Mouse (Mus musculus): ENCODE measurements around the gene Cmtm1. TPM values are rescaled to one million over a fixed set of nuclear protein-coding genes. Genes with fewer than 3 reads are reported as not detected.
"Not testable (repeated sequence)": the region's sequence is repeated elsewhere in the genome, so short reads cannot be mapped to it uniquely, and the experiment has no call there.

The Cmtm1 gene
- polyA plus RNA-seq, 1 experiment from 2014 or later: not detected

DNA sequence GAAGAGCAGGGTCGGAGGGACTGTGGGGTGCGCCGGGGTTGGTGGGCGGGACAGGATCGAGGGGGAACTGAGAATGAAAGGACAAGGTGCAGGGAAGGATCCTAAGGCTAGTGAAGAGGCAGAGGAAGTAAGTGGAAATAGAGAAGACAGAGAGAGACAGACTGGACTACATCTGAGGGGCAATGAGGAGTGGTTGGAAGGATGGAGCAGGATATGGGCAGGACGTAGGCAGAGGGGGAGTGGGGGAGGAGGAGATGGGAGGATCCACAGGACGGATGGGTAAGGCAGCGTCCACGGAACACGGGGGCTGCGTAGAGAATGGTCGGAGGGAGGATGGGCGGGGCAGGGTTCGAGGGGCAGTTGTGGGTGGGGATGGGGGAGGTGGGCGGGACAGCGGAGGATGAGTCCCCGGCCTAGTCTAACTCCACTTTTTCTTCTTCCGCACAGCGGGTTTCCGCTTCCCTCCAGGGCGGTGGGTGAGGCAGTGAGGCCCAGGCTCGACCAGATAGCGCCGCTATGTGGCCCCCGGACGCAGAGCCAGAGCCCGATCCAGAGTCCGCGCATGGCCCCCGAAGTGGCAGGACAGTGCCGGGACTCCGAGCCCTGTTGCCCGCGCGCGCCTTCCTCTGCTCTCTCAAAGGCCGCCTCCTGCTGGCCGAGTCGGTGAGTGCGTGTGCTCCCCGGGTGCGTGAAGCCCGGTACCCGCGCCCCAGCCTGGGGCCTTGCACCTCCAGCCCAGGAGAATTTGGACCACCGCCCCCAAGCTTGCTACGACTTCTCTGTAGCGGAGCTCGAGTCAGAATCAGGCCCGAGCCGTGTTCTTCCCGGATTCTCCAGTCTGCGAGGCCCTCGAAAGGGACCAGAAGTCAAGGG, 30.5 kb upstream of the Cmtm1 start:
- whole genome bisulfite sequencing: 0% methylated on average over 47 of the region's 54 CpGs
- Histone ChIP-seq H3K4me2 (replicated peaks) (peak overlapping the region; percentile 81), H3K9ac (replicated peaks) (peak overlapping the region; percentile 69), H3K27me3 (no peaks in the 10 kb centered on the region; the same call in 1 of the 2 replicates), H3K27ac (replicated peaks) (peak overlapping the region; percentile 40), H3K4me1 (peaks cover 24% of the 10 kb centered on the region), H3K9me3 (no peaks in the 10 kb centered on the region), H3K36me3 (no peaks in the 10 kb centered on the region), H3K4me3 (peak overlapping the region; percentile 58)
- peak; percentile 83 for ATAC-seq (ENCODE audit: low FRiP score, low read depth)

DNA sequence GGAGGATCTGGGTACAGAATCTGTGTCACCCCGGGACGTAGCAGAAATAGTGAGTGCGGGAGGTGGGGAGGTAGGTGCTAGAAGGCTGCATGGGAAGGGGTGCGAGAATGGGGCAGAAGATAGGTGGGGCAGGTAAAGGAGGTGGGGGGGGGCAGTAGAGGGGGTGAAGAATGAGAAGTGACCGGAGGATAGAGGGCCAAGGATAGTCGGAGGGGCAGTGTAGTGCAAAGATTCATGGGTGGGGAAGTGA, 30.0 kb upstream of the Cmtm1 start:
- no peaks in the 10 kb centered on the region for H3K36me3 ChIP-seq
- no peaks in the 10 kb centered on the region for H3K9me3 ChIP-seq
- no peak; the same call in 1 of the 2 replicates for ATAC-seq (ENCODE audit: low FRiP score, low read depth)
- peak overlapping the region; percentile 69 for H3K9ac ChIP-seq (replicated peaks)
- WGBS: under 1% methylated on average over 6 of the region's 6 CpGs
- no peak overlapping the region for H3K27ac ChIP-seq (replicated peaks)
- peaks cover 24% of the 10 kb centered on the region for H3K4me1 ChIP-seq
- peak overlapping the region; percentile 58 for H3K4me3 ChIP-seq
- H3K4me2 ChIP-seq (replicated peaks): peak overlapping the region; percentile 81
- H3K27me3 ChIP-seq: no peaks in the 10 kb centered on the region; the same call in 1 of the 2 replicates

DNA sequence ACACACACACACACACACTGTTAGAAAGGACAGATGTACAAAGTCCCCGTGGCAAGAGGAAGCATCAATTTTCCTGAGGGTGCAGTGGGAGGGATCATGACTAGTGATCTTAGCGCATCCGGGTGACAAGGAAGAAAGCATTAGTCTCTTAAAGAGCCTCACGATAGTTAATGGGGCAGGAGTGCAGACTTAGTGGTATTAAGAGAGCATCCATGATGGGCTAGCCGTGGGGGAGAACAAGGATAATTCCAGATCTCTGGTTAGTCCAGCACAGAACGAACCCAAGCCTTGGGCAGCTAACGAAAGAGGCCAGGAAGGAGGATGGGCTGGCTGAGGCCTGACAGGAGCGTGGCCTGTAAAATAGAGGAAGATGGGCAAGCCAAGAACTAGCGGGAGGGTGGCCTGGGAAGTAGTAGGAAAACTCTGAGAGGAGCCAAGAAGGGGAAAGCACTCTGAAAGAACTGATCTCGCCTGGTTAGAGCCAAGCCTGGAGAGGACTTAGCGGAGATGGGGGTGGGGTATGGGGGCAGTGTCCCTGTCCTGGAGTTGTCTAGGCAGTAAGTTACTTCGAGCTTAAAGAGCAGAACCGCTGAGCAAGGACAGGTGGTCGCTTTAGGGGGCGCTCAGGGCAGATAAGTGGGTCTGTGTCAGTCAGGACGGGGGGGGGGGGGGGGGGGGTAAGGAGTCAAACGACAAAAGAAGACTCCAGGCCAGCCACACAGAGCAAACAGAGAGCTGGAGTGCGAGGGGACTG, 29.5 kb upstream of the Cmtm1 start, which contains the start of gene Cmtm3:
Cmtm3 (plus strand) TSS at position 182 of the 754 bp plus-strand sequence.
- Histone ChIP-seq H3K4me2 (replicated peaks) (peak within 1 kb of the TSS; percentile 81), H3K4me3 (peak within 1 kb of the TSS; percentile 58), H3K27ac (replicated peaks) (no peak within 1 kb of the TSS), H3K9me3 (no peaks in the 10 kb centered on the region), H3K4me1 (peaks cover 24% of the 10 kb centered on the region), H3K9ac (replicated peaks) (peak within 1 kb of the TSS; percentile 69), H3K27me3 (no peaks in the 10 kb centered on the region; the same call in 1 of the 2 replicates), H3K36me3 (no peaks in the 10 kb centered on the region)
- ATAC-seq (ENCODE audit: low FRiP score, low read depth): no peak
- WGBS: 14% methylated on average over 16 of the region's 18 CpGs

DNA sequence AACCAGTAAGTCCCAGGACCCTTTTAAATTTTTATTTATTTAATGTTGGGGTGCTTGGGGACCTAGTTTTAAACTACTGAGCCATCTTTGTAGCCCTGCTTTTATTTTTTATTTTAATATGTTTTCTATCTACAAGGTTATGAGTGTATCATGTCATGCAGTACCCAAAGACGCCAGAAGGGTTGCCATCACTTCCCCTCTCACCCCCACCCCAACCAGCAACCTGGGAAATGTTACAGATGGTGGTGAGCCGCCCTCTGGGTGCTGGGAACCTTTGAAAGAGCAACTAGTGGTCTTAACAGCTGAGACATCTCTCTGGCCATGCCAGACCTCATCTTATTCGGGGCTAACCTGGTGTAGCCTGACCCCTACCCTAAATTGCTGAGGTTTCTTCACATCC, 27.9 kb upstream of the Cmtm1 start:
- WGBS: 52% methylated on average over 3 of the region's 3 CpGs
- Histone ChIP-seq H3K9me3 (no peaks in the 10 kb centered on the region), H3K4me1 (peaks cover 24% of the 10 kb centered on the region), H3K36me3 (no peaks in the 10 kb centered on the region), H3K9ac (replicated peaks) (no peak overlapping the region), H3K27me3 (no peaks in the 10 kb centered on the region; the same call in 1 of the 2 replicates), H3K4me3 (no peak overlapping the region), H3K4me2 (replicated peaks) (no peak overlapping the region), H3K27ac (replicated peaks) (no peak overlapping the region)
- ATAC-seq (ENCODE audit: low FRiP score, low read depth): no peak

DNA sequence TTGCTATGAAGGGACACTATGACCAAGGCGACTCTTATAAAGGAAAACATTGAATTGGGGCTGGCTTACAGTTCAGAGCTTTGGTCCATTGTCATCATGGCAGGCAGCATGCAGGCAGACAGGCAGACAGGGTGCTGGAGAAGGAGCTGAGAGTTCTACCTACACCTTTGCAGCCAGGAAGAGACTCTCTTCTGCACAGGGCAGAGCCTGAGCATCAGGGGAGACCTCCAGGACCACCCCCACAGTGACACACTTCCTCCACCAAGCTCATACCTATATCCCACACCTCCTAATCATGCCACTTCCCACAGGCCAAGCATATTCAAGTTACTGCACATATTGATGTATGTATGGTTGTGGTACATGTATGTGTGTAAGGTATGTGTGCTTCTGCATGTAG, 26.9 kb upstream of the Cmtm1 start:
- WGBS: 81% methylated on average over 1 of the region's 1 CpGs
- Histone ChIP-seq H3K4me3 (no peak overlapping the region), H3K27me3 (no peaks in the 10 kb centered on the region; the same call in 1 of the 2 replicates), H3K36me3 (no peaks in the 10 kb centered on the region), H3K9ac (replicated peaks) (no peak overlapping the region), H3K4me2 (replicated peaks) (no peak overlapping the region), H3K4me1 (peaks cover 24% of the 10 kb centered on the region), H3K9me3 (no peaks in the 10 kb centered on the region), H3K27ac (replicated peaks) (no peak overlapping the region)
- no peak for ATAC-seq (ENCODE audit: low FRiP score, low read depth)

DNA sequence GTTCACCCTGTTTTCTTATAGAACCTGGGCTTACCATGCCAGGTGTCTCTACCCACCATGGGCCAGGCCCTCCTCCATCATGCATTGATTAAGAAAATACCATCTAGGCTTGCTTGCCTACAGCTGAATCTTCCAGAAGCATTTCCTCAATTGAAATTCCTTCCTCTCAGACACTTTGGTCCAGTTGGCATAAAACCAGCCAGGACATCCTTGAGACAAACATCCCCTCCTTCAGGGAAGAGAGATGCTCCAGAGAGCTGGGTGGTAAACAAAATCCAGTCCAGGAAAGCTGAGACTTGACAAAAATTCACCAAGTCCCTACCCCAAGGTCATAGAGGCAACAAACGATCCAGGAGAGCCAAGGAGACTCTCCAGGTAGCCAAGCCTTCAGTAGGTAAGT, 24.3 kb upstream of the Cmtm1 start:
- no peak for ATAC-seq (ENCODE audit: low FRiP score, low read depth)

DNA sequence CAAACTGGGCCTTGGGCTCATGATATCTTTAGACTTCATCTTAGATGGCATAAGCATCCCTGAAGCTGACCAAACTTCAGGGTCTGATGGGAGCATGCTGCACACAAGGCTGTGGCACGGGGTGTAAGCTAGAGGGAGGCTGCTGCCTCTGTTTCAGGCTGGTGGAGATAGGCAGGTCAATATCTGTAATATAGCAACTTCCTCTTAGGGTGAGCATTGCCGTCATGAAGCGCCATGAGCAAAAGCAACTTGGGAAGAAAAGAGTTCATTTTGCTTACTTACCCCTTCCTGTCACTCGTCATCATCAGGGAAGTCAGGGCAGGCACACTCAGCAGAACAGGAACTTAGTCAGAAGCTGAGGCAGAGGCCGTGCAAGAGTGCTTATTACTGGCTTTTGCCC, 23.8 kb upstream of the Cmtm1 start:
- no peaks in the 10 kb centered on the region for H3K27me3 ChIP-seq
- H3K4me1 ChIP-seq: no peaks in the 10 kb centered on the region
- H3K9me3 ChIP-seq: no peaks in the 10 kb centered on the region
- no peak overlapping the region for H3K27ac ChIP-seq (replicated peaks)
- 84% methylated on average over 5 of the region's 5 CpGs for WGBS
- H3K4me3 ChIP-seq: no peak overlapping the region
- no peaks in the 10 kb centered on the region for H3K36me3 ChIP-seq
- no peak overlapping the region for H3K9ac ChIP-seq (replicated peaks)
- ATAC-seq (ENCODE audit: low FRiP score, low read depth): no peak
- H3K4me2 ChIP-seq (replicated peaks): no peak overlapping the region

More for the DNA sequence above, 24.3 kb upstream of the Cmtm1 start:
- H3K27ac ChIP-seq (replicated peaks): no peak overlapping the region
- H3K36me3 ChIP-seq: no peaks in the 10 kb centered on the region
- peaks cover 2% of the 10 kb centered on the region for H3K4me1 ChIP-seq
- H3K9me3 ChIP-seq: no peaks in the 10 kb centered on the region
- 70% methylated on average over 1 of the region's 1 CpGs for WGBS
- no peak overlapping the region for H3K9ac ChIP-seq (replicated peaks)
- H3K27me3 ChIP-seq: no peaks in the 10 kb centered on the region; the same call in 1 of the 2 replicates
- H3K4me2 ChIP-seq (replicated peaks): no peak overlapping the region
- no peak overlapping the region for H3K4me3 ChIP-seq

DNA sequence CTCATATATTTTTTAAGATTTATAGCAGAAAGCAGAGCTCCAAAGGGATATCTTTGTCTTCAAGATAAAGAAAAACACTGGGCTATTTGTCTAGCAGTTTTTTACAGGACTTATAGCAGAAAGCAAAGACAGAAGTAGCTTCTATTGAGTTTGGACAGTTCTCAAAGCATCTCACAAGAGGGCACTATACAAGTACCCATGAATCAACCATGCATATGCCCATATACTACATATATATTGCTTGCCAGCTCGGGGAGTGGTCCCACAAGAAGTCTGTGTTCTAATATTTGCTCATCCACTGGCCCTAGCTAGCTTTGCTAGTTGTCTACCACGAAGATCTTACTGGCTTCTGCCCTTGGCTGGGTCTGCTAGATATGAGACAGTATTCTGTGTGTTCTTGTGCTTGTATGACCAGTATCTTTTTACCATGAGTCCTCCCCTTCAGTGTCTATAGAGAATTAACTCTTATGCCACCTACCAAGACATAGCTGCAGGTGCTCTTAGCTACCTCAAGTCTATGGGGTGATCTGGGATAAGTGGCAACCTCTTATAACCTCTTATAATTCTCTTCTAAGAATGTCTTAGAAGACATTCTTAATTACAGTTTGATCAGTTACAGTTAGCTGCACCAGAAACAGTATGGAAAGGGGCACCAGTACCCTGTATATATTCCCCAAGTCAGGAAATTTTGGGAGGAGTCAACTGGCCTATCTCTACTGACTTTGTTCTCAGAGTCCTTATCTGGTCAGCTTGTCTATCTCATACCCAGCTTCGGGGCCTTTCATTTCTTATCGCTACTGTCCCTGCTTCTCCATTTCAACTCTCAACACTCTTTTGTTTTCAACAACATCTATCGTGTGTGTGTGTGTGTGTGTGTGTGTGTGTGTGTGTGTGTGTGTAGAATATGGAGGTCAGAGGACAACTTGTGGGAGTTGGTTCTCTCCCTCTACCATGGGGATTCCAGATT, 23.0 kb upstream of the Cmtm1 start:
- no peaks in the 10 kb centered on the region for H3K4me1 ChIP-seq
- no peak overlapping the region for H3K27ac ChIP-seq (replicated peaks)
- no peaks in the 10 kb centered on the region for H3K27me3 ChIP-seq
- H3K4me2 ChIP-seq (replicated peaks): no peak overlapping the region
- H3K36me3 ChIP-seq: no peaks in the 10 kb centered on the region
- no peak overlapping the region for H3K4me3 ChIP-seq
- no peaks in the 10 kb centered on the region for H3K9me3 ChIP-seq
- ATAC-seq (ENCODE audit: low FRiP score, low read depth): no peak
- H3K9ac ChIP-seq (replicated peaks): no peak overlapping the region
- 79% methylated on average over 5 of the region's 5 CpGs for WGBS

DNA sequence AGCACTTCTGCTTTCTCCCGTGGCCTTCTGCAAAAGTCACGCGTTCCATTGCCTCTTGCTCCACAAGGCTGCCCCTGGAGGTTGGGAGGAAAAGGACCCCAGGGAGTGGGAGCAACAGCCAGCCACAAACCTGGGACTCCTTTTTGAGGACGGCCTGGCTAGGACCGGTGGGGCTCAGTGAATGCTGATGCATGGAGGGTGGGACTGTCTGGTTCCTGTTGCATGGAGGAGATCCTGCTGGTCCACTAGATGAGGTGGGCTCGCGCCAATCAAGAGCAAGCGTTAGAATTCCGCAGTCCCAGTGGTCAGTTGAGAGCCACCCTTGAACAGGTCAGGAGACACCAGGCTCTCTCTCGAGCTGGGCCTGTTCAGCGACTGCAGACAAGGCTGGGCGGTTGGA, 12.0 kb upstream of the Cmtm1 start, which contains the start of gene Cmtm2b:
Cmtm2b (plus strand) TSS at position 301 of the 400 bp plus-strand sequence.
- H3K9ac ChIP-seq (replicated peaks); H3K4me3 ChIP-seq; H3K4me2 ChIP-seq (replicated peaks); H3K36me3 ChIP-seq; H3K9me3 ChIP-seq; H3K27ac ChIP-seq (replicated peaks); ATAC-seq (ENCODE audit: low FRiP score, low read depth); H3K4me1 ChIP-seq; H3K27me3 ChIP-seq: not testable (repeated sequence)
- WGBS: 88% methylated on average over 12 of the region's 12 CpGs

DNA sequence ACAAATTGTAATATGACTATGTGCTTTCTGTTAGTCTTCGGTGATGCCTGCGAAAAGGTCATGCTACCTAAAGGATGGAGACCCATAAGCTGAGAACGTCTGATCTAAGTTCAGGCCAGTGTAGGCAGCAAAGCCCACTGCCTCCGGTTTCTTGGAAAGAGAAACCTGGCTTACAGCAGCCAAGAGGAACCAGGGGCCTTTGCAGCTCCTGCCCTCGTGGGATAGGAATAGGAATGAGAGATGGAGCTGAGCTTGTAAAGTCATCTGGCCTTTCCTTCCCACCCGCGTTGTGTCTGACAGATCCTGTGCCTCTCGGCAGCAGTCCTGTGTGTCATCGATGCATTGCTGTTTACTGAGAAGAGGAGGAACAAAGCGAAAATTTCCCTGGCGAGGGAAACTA, 11.3 kb upstream of the Cmtm1 start, which contains the start of gene Gm11020:
Gm11020 (plus strand) TSS at position 301 of the 400 bp plus-strand sequence.
- WGBS: 88% methylated on average over 9 of the region's 11 CpGs
- not testable (repeated sequence) for H3K4me1 ChIP-seq; H3K9me3 ChIP-seq; H3K9ac ChIP-seq (replicated peaks); H3K27me3 ChIP-seq; H3K27ac ChIP-seq (replicated peaks); H3K4me2 ChIP-seq (replicated peaks); ATAC-seq (ENCODE audit: low FRiP score, low read depth); H3K4me3 ChIP-seq; H3K36me3 ChIP-seq

DNA sequence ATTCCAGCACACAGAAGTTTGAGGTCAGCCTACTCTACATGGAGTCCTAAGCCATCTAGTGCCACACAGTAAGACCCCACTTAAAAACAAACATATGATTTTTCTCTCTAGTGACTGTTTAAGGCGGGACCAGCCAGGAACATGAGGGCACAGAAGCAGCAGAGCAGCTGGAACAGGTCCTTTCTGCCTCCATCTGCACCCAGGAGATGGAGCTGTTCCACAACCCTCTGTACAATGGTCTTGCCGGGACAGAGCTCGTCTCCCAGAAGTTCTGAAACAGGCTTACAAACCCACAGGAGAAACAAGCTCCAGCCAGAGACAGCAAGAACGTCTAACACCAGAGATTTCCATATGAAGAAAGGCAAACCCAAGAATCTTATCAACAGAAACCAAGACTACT, 3.4 kb upstream of the Cmtm1 start:
- 74% methylated on average over 4 of the region's 4 CpGs for WGBS

More for the DNA sequence above, 3.4 kb upstream of the Cmtm1 start:
- Histone ChIP-seq H3K36me3 (no peaks in the 10 kb centered on the region), H3K9ac (replicated peaks) (no peak overlapping the region), H3K4me3 (no peak overlapping the region), H3K4me2 (replicated peaks) (no peak overlapping the region), H3K27ac (replicated peaks) (no peak overlapping the region), H3K4me1 (no peaks in the 10 kb centered on the region), H3K9me3 (no peaks in the 10 kb centered on the region), H3K27me3 (no peaks in the 10 kb centered on the region)
- ATAC-seq (ENCODE audit: low FRiP score, low read depth): no peak

Measured in midbrain, embryonic 12.5 days (tissue).